Mouse (Mus musculus): ENCODE data around the gene Lpxn. TPM values are rescaled to one million over a fixed set of nuclear protein-coding genes. Genes with fewer than 3 reads are reported as not detected.
A peak's percentile ranks its signal among the peaks of the same experiment; 100 is the strongest.

Lpxn gene
- polyA plus RNA-seq, 1 experiment: 0.18 TPM

DNA sequence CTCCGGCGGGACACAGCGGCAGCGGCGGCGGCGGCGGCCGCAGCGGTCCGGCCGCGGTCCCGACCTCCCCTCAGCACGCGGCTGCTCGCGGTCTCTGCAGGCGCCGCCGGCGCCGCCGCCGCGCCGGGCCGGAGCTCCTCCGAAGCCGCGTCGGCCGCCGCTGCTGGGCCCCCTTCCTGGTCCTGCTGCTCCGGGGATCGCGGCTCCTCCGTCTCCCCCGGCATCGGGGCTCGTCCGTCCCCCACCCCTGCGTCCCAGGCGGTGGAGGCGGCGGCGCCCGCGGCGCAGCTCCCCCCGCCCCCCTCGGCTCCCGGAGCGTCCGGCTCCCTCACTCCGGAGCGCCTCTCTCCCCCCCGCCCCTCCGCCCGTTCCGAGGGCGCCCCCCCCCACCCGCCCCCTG, 883 bp upstream of the Lpxn start:
- no peak overlapping the region for H3K4me2 ChIP-seq (ENCODE audit: low read depth)
- peak overlapping the region; percentile 63 for H3K4me3 ChIP-seq
- peaks cover 44% of the 10 kb centered on the region for H3K79me2 ChIP-seq (ENCODE audit: control insufficient read depth, insufficient read depth)
- TF ChIP-seq CEBPB (IDR thresholded peaks at IDR 0.05; ENCODE audit: insufficient read depth, poor library complexity, severe bottlenecking) (no peak), POLR2AphosphoS2 (IDR thresholded peaks at IDR 0.05; ENCODE audit: insufficient read length, low read depth) (peak; percentile 12)
- H3ac ChIP-seq (ENCODE audit: control insufficient read depth, insufficient read length): peak overlapping the region; percentile 84
- H3K27me3 ChIP-seq (ENCODE audit: control insufficient read depth, insufficient read depth, insufficient read length): no peaks in the 10 kb centered on the region
- peaks cover 2% of the 10 kb centered on the region for H3K36me3 ChIP-seq (ENCODE audit: control insufficient read depth, insufficient read depth)

- no peaks in the 10 kb centered on the region for H3K36me3 ChIP-seq (ENCODE audit: control insufficient read depth, insufficient read depth)
- H3K4me2 ChIP-seq (ENCODE audit: low read depth): peak overlapping the region; percentile 98
- H3K27me3 ChIP-seq (ENCODE audit: control insufficient read depth, insufficient read depth, insufficient read length): no peaks in the 10 kb centered on the region
- H3K4me3 ChIP-seq: peak overlapping the region; percentile 63
- H3K79me2 ChIP-seq (ENCODE audit: control insufficient read depth, insufficient read depth): peaks cover 31% of the 10 kb centered on the region
- H3ac ChIP-seq (ENCODE audit: control insufficient read depth, insufficient read length): peak overlapping the region; percentile 84
- TF ChIP-seq TCF3 (IDR thresholded peaks at IDR 0.05; ENCODE audit: insufficient read length, low read depth) (no peak), SRF (IDR thresholded peaks at IDR 0.05; ENCODE audit: control insufficient read depth, insufficient read length, low read depth) (no peak), USF1 (IDR thresholded peaks at IDR 0.05; ENCODE audit: low read depth) (no peak), POLR2A (IDR thresholded peaks at IDR 0.05; ENCODE audit: insufficient read length, low read depth) (peak; percentile 37), CEBPB (IDR thresholded peaks at IDR 0.05; ENCODE audit: insufficient read depth, poor library complexity, severe bottlenecking) (no peak)
Measured at GRCm38 (mm10) chr19:12796328-12796931, 437 bp downstream of the Lpxn start.

GRCm38 (mm10) chr19:12797071-12797470, 1.1 kb downstream of the Lpxn start:
- no peak for TF ChIP-seq USF1 (IDR thresholded peaks at IDR 0.05; ENCODE audit: low read depth)
- TF ChIP-seq POLR2AphosphoS2 (IDR thresholded peaks at IDR 0.05; ENCODE audit: insufficient read length, low read depth): no peak
- no peak for TF ChIP-seq POLR2A (IDR thresholded peaks at IDR 0.05; ENCODE audit: insufficient read length, low read depth)
- TF ChIP-seq MYOG (IDR thresholded peaks at IDR 0.05; ENCODE audit: control insufficient read depth in 1 of 3, insufficient read depth in 1 of 3, insufficient read length in 2 of 3, low read depth in 2 of 3): no peak
- no peak for TF ChIP-seq TCF3 (IDR thresholded peaks at IDR 0.05; ENCODE audit: insufficient read length, low read depth)
- H3K79me2 ChIP-seq (ENCODE audit: control insufficient read depth, insufficient read depth): peaks cover 25% of the 10 kb centered on the region
- peak overlapping the region; percentile 98 for H3K4me2 ChIP-seq (ENCODE audit: low read depth)
- H3K27me3 ChIP-seq (ENCODE audit: control insufficient read depth, insufficient read depth, insufficient read length): no peaks in the 10 kb centered on the region
- no peaks in the 10 kb centered on the region for H3K36me3 ChIP-seq (ENCODE audit: control insufficient read depth, insufficient read depth)
- H3K4me3 ChIP-seq: peak overlapping the region; percentile 63
- no peak overlapping the region for H3ac ChIP-seq (ENCODE audit: control insufficient read depth, insufficient read length)

- no peak overlapping the region for H3K4me2 ChIP-seq (ENCODE audit: low read depth)
- TF ChIP-seq POLR2A (IDR thresholded peaks at IDR 0.05; ENCODE audit: insufficient read length, low read depth) (no peak), POLR2AphosphoS2 (IDR thresholded peaks at IDR 0.05; ENCODE audit: insufficient read length, low read depth) (no peak), MYOG (IDR thresholded peaks at IDR 0.05; ENCODE audit: control insufficient read depth in 1 of 3, insufficient read depth in 1 of 3, insufficient read length in 2 of 3, low read depth in 2 of 3) (no peak), TCF3 (IDR thresholded peaks at IDR 0.05; ENCODE audit: insufficient read length, low read depth) (no peak)
- H3K4me3 ChIP-seq: no peak overlapping the region
- no peak overlapping the region for H3ac ChIP-seq (ENCODE audit: control insufficient read depth, insufficient read length)
- no peaks in the 10 kb centered on the region for H3K27me3 ChIP-seq (ENCODE audit: control insufficient read depth, insufficient read depth, insufficient read length)
- H3K79me2 ChIP-seq (ENCODE audit: control insufficient read depth, insufficient read depth): peaks cover 11% of the 10 kb centered on the region
- H3K36me3 ChIP-seq (ENCODE audit: control insufficient read depth, insufficient read depth): no peaks in the 10 kb centered on the region
Measured at GRCm38 (mm10) chr19:12798404-12798803, 2.4 kb downstream of the Lpxn start.

DNA sequence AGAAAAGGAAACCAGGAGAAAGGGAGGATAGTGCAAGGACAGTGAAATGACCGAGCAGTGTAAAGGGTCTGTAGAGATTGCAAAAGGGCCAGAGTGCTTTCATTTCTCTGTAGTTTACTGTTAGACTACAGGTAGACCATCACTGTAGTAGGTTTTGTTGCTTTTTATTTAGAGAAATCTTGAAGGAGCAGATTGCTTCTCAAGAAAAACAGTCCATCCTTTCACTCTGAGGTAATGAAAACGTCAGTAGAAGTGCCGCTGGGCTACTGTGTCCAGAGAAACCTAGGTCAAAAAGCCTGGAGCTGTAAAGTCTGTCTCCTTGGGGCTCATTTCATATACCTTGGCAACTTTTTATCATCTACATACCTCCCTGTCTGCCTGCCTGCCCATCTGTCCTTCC, 3.1 kb downstream of the Lpxn start:
- no peak for TF ChIP-seq REST (IDR thresholded peaks at IDR 0.05; ENCODE audit: insufficient read depth, insufficient read length)
- TF ChIP-seq TCF3 (IDR thresholded peaks at IDR 0.05; ENCODE audit: insufficient read length, low read depth): no peak
- TF ChIP-seq E2F4 (IDR thresholded peaks at IDR 0.05; ENCODE audit: insufficient read depth): no peak
- no peak for TF ChIP-seq POLR2AphosphoS2 (IDR thresholded peaks at IDR 0.05; ENCODE audit: insufficient read length, low read depth)
- no peak for TF ChIP-seq POLR2A (IDR thresholded peaks at IDR 0.05; ENCODE audit: insufficient read length, low read depth)
- no peak for TF ChIP-seq MAX (IDR thresholded peaks at IDR 0.05; ENCODE audit: low read depth)
- TF ChIP-seq USF1 (IDR thresholded peaks at IDR 0.05; ENCODE audit: low read depth): no peak
- TF ChIP-seq MYOD1 (IDR thresholded peaks at IDR 0.05; ENCODE audit: control insufficient read depth in 1 of 3, insufficient read length in 2 of 3, low read depth in 2 of 3): no peak
- no peak for TF ChIP-seq CEBPB (IDR thresholded peaks at IDR 0.05; ENCODE audit: insufficient read depth, poor library complexity, severe bottlenecking)
- no peak overlapping the region for H3ac ChIP-seq (ENCODE audit: control insufficient read depth, insufficient read length)
- no peak overlapping the region for H3K4me2 ChIP-seq (ENCODE audit: low read depth)
- H3K4me3 ChIP-seq: no peak overlapping the region
- no peaks in the 10 kb centered on the region for H3K36me3 ChIP-seq (ENCODE audit: control insufficient read depth, insufficient read depth)
- H3K27me3 ChIP-seq (ENCODE audit: control insufficient read depth, insufficient read depth, insufficient read length): no peaks in the 10 kb centered on the region
- H3K79me2 ChIP-seq (ENCODE audit: control insufficient read depth, insufficient read depth): peaks cover 5% of the 10 kb centered on the region

DNA sequence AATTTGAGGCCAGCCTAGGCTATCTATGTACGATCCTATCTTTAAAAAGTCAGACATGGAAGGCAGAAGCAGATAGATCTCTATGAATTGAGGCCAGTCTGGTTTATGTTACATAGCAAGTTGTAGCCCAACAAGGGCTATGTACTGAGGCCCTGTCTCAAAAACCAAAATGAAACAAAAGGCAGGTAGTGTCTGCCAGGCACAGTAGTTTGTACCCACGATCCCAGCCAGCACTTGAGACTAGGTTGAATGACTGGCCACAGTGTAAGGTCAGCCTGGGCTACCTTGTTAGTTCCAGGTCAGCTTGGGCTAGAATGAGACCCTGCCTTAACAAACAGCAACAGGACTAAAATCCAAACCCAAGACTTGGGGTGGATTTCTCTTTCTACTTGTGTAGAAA, 4.6 kb downstream of the Lpxn start:
- H3ac ChIP-seq (ENCODE audit: control insufficient read depth, insufficient read length): no peak overlapping the region
- no peak for TF ChIP-seq POLR2AphosphoS2 (IDR thresholded peaks at IDR 0.05; ENCODE audit: insufficient read length, low read depth)
- TF ChIP-seq TCF12 (IDR thresholded peaks at IDR 0.05; ENCODE audit: insufficient read depth, poor library complexity, severe bottlenecking): no peak
- no peak for TF ChIP-seq MAX (IDR thresholded peaks at IDR 0.05; ENCODE audit: low read depth)
- no peaks in the 10 kb centered on the region for H3K79me2 ChIP-seq (ENCODE audit: control insufficient read depth, insufficient read depth)
- H3K36me3 ChIP-seq (ENCODE audit: control insufficient read depth, insufficient read depth): no peaks in the 10 kb centered on the region
- no peak overlapping the region for H3K4me3 ChIP-seq
- H3K27me3 ChIP-seq (ENCODE audit: control insufficient read depth, insufficient read depth, insufficient read length): no peaks in the 10 kb centered on the region
- no peak overlapping the region for H3K4me2 ChIP-seq (ENCODE audit: low read depth)
